Mouse (Mus musculus) hindbrain, embryonic 13.5 days (tissue): ENCODE measurements at regions not wholly inside any gene's neighbourhood (a gene's known extent, or its start where the extent isn't known, plus 50 kb on each side); places are given as distances from the start of the nearest gene placed in this dataset.

Experiments
- ATAC-seq: fragments of 200-750 bp; cut with Nextera tagmentation; 2 replicates; pipeline ENCODE4 v1.8.0; 2017; ENCODE audit warnings: moderate TSS enrichment; ENCODE audit not compliant: low FRiP score
- H3K27ac ChIP-seq: fragments of 300-500 bp; sonication (generic); 2 replicates; pipeline ENCODE4 v1.5.1; 2015; ENCODE audit warnings: inconsistent platforms, mild to moderate bottlenecking, moderate library complexity
- H3K27me3 ChIP-seq: fragments of 300-500 bp; sonication (generic); 2 replicates; pipeline ENCODE4 v1.6.1; 2015; ENCODE audit warnings: mild to moderate bottlenecking, inconsistent platforms
- H3K36me3 ChIP-seq: fragments of 300-500 bp; sonication (generic); 2 replicates; pipeline ENCODE4 v1.6.1; 2015; ENCODE audit warnings: mild to moderate bottlenecking, inconsistent platforms
- H3K4me1 ChIP-seq: fragments of 300-500 bp; sonication (generic); replicated peaks from 2 replicates; pipeline ENCODE4 v1.6.1; 2015; ENCODE audit warnings: inconsistent platforms
- H3K4me2 ChIP-seq: fragments of 300-500 bp; sonication (generic); 2 replicates; pipeline ENCODE4 v1.6.1; 2015; ENCODE audit warnings: inconsistent platforms, mild to moderate bottlenecking, moderate library complexity
- H3K4me3 ChIP-seq: fragments of 300-500 bp; sonication (generic); 2 replicates; pipeline ENCODE4 v1.5.1; 2015; ENCODE audit warnings: mild to moderate bottlenecking, inconsistent platforms
- H3K9ac ChIP-seq: fragments of 300-500 bp; sonication (generic); 2 replicates; pipeline ENCODE4 v1.6.1; 2015; ENCODE audit warnings: mild to moderate bottlenecking, inconsistent platforms
- H3K9me3 ChIP-seq: fragments of 300-500 bp; sonication (generic); 2 replicates; pipeline ENCODE4 v1.6.1; 2016; ENCODE audit warnings: inconsistent platforms
- WGBS: fragments of 180-500 bp; shearing (Covaris S2); methylation state at CpG from one replicate; pipeline ENCODE4 v1.1.7; 2015; 5-methylcytosine and 5-hydroxymethylcytosine counted together

DNA sequence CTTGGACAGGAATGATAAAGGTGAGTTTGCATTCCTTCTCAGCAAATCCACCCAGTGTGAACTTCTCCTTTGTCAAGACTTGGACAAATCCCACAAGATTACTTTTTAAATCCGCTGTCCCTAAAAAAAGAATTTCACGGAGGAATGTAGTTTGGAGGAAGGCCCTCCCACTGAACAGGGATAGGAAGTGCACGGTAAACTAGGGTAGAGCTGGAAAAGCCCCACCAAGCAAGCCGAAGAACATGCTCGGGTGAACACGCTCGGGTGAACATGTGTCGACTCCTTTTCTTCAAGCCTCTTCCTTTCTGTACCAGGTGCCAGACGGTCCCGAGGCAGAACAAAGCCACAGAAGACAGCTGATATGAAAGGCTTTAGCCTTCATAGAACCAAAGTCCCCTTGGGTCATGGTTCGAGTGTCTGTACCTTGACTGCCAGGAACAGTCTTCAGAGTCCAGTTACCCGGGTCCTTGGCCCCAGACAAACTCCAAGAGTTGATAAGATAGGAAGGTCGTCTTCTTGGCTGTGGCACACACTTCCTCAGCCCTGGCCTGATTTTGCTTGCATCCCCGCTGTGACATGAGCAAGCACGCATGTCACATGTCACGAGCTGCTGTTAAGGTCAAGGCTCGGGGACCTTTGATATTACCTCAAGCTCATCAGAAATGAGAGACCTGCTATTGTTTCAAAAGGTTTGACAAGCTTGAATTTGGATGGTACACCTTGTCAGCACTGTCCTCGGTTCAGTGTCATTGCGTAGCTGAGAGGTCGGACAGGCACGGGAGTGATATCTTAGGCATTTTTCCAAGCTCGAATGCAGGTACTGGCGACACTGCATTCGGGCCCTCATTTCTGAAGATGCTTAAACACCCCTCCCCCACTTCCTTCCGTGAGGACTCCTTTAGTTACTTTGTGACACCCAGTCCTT, 51.5 kb upstream of the Ryk start:
- Histone ChIP-seq H3K9ac (no peak overlapping the region), H3K27ac (no peak overlapping the region), H3K36me3 (no peaks in the 10 kb centered on the region), H3K4me1 (no peaks in the 10 kb centered on the region; the same call in 1 of the 2 replicates), H3K27me3 (no peaks in the 10 kb centered on the region), H3K9me3 (no peaks in the 10 kb centered on the region), H3K4me2 (no peak overlapping the region), H3K4me3 (no peak overlapping the region)
- WGBS = 68% methylated on average over 25 of the region's 25 CpGs
- no peak for ATAC-seq

DNA sequence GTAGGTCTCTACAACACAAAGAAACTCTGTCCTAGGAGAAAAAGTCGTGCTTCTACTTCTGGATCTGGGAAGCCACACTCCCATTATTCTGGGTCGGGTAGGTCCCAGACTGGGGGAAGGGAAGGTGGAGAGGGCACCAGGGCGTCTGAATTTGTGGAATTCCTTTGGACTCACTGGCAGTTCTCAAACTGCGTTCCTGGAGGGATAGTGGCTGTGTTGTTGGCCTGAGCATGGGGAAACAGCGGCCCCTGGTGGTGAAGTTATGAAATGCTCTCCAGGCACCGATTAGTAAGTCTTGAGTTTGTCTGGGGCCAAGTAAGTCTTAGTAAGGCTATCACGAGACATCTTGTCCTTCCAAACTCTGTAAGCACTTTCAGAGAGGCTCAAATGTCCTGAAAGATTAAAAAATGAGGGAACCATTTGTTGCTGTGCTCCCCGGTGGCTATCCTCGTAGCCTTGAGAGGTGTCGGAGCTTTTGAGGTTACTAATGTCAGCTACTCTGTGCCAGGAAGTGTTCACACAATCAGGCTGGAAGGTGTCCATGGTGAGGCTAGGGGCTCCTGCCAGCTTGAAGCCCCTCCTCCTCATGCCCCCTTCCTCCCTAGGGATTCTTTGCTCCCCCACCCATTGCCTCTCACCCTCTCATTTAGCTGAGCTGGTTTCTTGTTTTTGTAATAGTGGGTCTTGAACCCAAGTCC, 50.2 kb upstream of the Ryk start:
- no peak overlapping the region for H3K27ac ChIP-seq
- H3K36me3 ChIP-seq = no peaks in the 10 kb centered on the region
- H3K4me1 ChIP-seq = no peaks in the 10 kb centered on the region; the same call in 1 of the 2 replicates
- H3K27me3 ChIP-seq = no peaks in the 10 kb centered on the region
- H3K9me3 ChIP-seq = no peaks in the 10 kb centered on the region
- no peak overlapping the region for H3K9ac ChIP-seq
- H3K4me3 ChIP-seq = no peak overlapping the region
- WGBS = 12% methylated on average over 10 of the region's 10 CpGs
- H3K4me2 ChIP-seq = no peak overlapping the region
- ATAC-seq = peak; percentile 49; the same call in 1 of the 2 replicates
